Mouse (Mus musculus) embryonic facial prominence, embryonic 13.5 days (tissue): ENCODE data around the gene Epas1. TPM values are rescaled to one million over a fixed set of nuclear protein-coding genes. Genes with fewer than 3 reads are reported as not detected.
A peak's percentile ranks its signal among the peaks of the same experiment; 100 is the strongest.

Experiments
- ATAC-seq: fragments of 200-750 bp; cut with Nextera tagmentation; 2 replicates; pipeline ENCODE4 v1.8.0; 2017; ENCODE audit warnings: low read depth; ENCODE audit not compliant: insufficient number of reproducible peaks, insufficient read depth, low FRiP score, low TSS enrichment
- H3K27ac ChIP-seq: fragments of 300-500 bp; sonication (generic); 2 replicates; pipeline ENCODE4 v1.5.1; 2015; ENCODE audit warnings: moderate library complexity, mild to moderate bottlenecking, inconsistent platforms
- H3K27me3 ChIP-seq: fragments of 300-500 bp; sonication (generic); 2 replicates; pipeline ENCODE4 v1.6.1; 2015; ENCODE audit warnings: mild to moderate bottlenecking, inconsistent platforms
- H3K36me3 ChIP-seq: fragments of 300-500 bp; sonication (generic); 2 replicates; pipeline ENCODE4 v1.6.1; 2015; ENCODE audit warnings: mild to moderate bottlenecking, inconsistent platforms
- H3K4me1 ChIP-seq: fragments of 300-500 bp; sonication (generic); 2 replicates; pipeline ENCODE4 v1.6.1; 2015; ENCODE audit warnings: inconsistent platforms
- H3K4me2 ChIP-seq: fragments of 300-500 bp; sonication (generic); 2 replicates; pipeline ENCODE4 v1.6.1; 2015; ENCODE audit warnings: moderate library complexity, mild to moderate bottlenecking, inconsistent platforms
- H3K4me3 ChIP-seq: fragments of 300-500 bp; sonication (generic); 2 replicates; pipeline ENCODE4 v1.5.1; 2015; ENCODE audit warnings: mild to moderate bottlenecking, inconsistent platforms
- H3K9ac ChIP-seq: fragments of 300-500 bp; sonication (generic); 2 replicates; pipeline ENCODE4 v1.6.1; 2015; ENCODE audit warnings: mild to moderate bottlenecking, inconsistent platforms
- H3K9me3 ChIP-seq: fragments of 300-500 bp; sonication (generic); 2 replicates; pipeline ENCODE4 v1.6.1; 2016; ENCODE audit warnings: inconsistent platforms
- WGBS: fragments of 180-500 bp; shearing (Covaris S2); methylation state at CpG from one replicate; pipeline ENCODE4 v1.1.7; 2015; ENCODE audit warnings: mixed read lengths; 5-methylcytosine and 5-hydroxymethylcytosine counted together
- polyA plus RNA-seq: library from polyadenylated mRNA; unstranded; fragments of >200 nt; fragmentation: Nextera tagmentation; extraction: Ambion mirVana; gene quantifications from 2 replicates; pipeline ENCODE4 v1.2.1, GENCODE M21; 2015

Epas1 gene
- polyA plus RNA-seq, 1 experiment from 2014 or later = 3.0 TPM

DNA sequence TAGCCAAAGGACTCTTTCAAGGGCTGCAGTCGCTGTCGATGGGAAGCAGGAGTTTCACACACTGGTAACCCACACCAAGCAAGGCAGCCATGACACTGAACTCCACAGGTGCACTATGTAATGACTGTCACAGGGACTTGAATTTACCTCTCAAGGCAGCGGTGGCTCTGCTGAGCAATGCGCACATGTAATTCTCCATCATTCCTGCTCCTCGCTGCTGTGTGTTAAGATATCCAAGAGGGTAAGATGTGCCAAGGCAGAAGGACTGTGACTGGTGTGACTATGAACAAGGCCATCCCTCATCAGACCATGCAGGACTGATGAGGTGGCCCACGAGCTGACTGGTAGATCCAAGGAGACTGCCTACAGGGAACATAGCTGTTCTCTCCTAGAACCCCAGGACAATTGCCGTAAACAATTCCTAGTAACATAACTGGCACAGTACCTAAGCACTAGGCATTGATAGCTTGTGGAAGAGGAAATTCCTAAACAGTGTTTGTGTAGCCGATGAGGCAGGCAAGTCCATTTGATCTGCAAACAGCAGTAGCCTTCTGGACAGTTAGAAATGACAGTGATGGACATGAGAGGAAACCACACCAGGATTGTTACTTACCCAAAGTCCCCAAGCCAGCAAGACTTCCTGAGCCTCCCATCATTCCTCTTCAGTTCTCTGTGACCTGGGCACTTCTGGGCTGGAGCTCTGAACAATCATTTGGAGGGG is 68.7 kb downstream of the Epas1 start:
- no peak overlapping the region for H3K4me3 ChIP-seq
- H3K4me1 ChIP-seq = peaks cover 17% of the 10 kb centered on the region; the same call in 1 of the 2 replicates
- ATAC-seq = no peak
- H3K27me3 ChIP-seq = 0 out of 2 replicates have a peak, but pooled peaks cover 4% of the 10 kb centered on the region
- no peak overlapping the region for H3K4me2 ChIP-seq
- H3K9ac ChIP-seq = no peak overlapping the region
- no peaks in the 10 kb centered on the region for H3K36me3 ChIP-seq
- no peak overlapping the region for H3K27ac ChIP-seq
- H3K9me3 ChIP-seq = no peaks in the 10 kb centered on the region
- WGBS = 89% methylated on average over 8 of the region's 8 CpGs

DNA sequence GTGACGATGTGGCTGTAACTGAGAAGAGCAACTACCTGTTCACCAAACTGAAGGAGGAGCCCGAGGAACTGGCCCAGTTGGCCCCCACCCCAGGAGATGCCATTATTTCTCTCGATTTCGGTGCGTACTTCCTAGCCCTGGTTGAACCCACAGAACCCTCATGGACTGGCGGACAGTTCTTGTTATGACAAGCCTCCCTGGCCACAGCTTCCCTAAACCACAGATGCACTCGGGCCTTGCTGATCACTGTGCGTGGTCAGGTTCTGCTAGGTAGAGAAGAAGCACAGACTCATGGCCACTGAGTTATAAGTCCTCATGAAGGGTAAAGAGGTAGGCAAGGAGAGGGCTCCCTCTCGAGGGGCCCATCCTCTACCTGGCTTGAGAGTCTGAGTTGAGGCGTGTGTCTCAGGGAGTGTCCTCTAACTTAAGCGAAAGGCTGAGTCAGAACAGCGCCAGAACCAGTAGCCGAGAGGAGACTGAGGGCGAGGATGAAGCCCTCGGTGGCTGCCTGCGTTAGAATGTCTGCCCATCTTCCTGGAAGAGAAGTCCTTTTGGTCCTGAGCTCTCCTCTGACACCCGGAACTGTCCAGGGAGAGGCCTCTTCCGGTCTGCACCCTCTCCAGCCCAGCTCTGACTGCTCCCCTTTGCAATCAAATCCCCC is 71.1 kb downstream of the Epas1 start:
- H3K4me2 ChIP-seq = no peak overlapping the region
- no peaks in the 10 kb centered on the region for H3K9me3 ChIP-seq
- peaks cover 9% of the 10 kb centered on the region; the same call in 1 of the 2 replicates for H3K4me1 ChIP-seq
- H3K27me3 ChIP-seq = 0 out of 2 replicates have a peak, but pooled peaks cover 4% of the 10 kb centered on the region
- WGBS = 90% methylated on average over 18 of the region's 18 CpGs
- ATAC-seq = no peak
- no peak overlapping the region for H3K9ac ChIP-seq
- no peak overlapping the region for H3K27ac ChIP-seq
- no peaks in the 10 kb centered on the region for H3K36me3 ChIP-seq
- no peak overlapping the region for H3K4me3 ChIP-seq

DNA sequence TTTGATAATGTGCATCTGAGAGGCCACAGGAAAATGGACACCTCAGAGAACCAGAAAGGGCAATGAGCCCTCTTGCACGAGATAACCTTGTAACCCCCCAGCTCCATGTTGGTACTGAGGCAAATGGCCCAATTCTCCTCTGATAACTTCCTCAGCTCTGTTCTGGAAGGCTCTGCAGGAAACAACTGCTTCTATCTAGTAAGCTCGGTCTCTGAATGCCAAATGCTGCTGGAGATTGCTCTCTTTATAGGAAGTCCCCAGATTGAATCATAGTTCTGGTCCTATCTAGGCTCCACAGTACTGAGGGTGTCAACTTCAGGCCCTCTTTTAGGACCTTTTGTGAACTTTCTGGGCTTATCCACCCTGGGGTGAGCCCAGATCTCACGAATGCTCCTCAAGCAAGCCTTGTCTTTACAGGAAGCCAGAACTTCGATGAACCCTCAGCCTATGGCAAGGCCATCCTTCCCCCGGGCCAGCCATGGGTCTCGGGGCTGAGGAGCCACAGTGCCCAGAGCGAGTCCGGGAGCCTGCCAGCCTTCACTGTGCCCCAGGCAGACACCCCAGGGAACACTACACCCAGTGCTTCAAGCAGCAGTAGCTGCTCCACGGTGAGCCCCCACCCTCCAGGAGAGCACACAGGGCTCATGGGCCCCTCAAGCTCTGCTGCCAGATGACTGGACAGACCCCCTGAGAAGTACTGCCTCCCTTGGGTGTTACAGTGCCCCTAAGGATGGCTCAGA is 71.8 kb downstream of the Epas1 start:
- no peak for ATAC-seq
- H3K4me2 ChIP-seq = no peak overlapping the region
- H3K27ac ChIP-seq = no peak overlapping the region
- WGBS = 84% methylated on average over 9 of the region's 9 CpGs
- no peak overlapping the region for H3K9ac ChIP-seq
- 0 out of 2 replicates have a peak, but pooled peaks cover 5% of the 10 kb centered on the region for H3K4me1 ChIP-seq
- no peaks in the 10 kb centered on the region for H3K36me3 ChIP-seq
- H3K9me3 ChIP-seq = no peaks in the 10 kb centered on the region
- H3K4me3 ChIP-seq = no peak overlapping the region
- H3K27me3 ChIP-seq = 0 out of 2 replicates have a peak, but pooled peaks cover 4% of the 10 kb centered on the region

DNA sequence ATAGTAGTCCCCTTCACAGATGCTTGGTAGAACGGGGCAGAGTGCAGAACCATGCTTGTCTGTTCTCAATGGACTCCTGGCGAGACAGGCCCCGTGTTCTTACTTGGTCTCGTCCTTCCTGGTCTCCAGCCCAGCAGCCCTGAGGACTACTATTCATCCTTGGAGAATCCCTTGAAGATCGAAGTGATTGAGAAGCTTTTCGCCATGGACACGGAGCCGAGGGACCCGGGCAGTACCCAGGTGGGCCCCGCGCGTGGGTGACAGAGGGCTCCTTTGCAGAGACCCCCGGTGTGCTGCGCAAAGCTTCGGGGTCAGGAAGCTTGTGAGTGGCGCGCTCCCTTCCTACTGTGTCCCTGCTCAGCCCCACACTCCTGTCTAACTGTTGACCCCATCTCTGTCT is 72.9 kb downstream of the Epas1 start:
- H3K4me3 ChIP-seq = no peak overlapping the region
- no peak for ATAC-seq
- no peaks in the 10 kb centered on the region for H3K36me3 ChIP-seq
- no peak overlapping the region for H3K27ac ChIP-seq
- WGBS = 95% methylated on average over 17 of the region's 17 CpGs
- no peaks in the 10 kb centered on the region for H3K9me3 ChIP-seq
- H3K9ac ChIP-seq = no peak overlapping the region
- 0 out of 2 replicates have a peak, but pooled peaks cover 4% of the 10 kb centered on the region for H3K27me3 ChIP-seq
- H3K4me1 ChIP-seq = no peaks in the 10 kb centered on the region
- H3K4me2 ChIP-seq = no peak overlapping the region

DNA sequence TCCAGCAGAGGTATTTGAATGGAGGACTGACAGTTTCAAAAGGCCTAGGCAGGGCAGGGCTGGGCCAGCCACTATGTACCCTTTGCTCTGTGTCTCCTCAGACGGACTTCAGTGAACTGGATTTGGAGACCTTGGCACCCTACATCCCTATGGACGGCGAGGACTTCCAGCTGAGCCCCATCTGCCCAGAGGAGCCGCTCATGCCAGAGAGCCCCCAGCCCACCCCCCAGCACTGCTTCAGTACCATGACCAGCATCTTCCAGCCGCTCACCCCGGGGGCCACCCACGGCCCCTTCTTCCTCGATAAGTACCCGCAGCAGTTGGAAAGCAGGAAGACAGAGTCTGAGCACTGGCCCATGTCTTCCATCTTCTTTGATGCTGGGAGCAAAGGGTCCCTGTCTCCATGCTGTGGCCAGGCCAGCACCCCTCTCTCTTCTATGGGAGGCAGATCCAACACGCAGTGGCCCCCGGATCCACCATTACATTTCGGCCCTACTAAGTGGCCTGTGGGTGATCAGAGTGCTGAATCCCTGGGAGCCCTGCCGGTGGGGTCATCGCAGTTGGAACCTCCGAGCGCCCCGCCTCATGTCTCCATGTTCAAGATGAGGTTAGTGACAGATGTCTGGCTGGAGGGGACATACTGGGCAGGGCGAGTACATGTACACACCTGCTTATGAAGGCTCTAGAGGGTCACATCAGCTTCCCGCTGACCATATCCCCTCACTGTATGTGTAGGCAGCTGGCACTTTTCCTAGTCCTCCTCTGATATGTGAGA is 74.1 kb downstream of the Epas1 start:
- Histone ChIP-seq H3K9ac (no peak overlapping the region), H3K4me3 (no peak overlapping the region)
- 93% methylated on average over 19 of the region's 19 CpGs for WGBS

DNA sequence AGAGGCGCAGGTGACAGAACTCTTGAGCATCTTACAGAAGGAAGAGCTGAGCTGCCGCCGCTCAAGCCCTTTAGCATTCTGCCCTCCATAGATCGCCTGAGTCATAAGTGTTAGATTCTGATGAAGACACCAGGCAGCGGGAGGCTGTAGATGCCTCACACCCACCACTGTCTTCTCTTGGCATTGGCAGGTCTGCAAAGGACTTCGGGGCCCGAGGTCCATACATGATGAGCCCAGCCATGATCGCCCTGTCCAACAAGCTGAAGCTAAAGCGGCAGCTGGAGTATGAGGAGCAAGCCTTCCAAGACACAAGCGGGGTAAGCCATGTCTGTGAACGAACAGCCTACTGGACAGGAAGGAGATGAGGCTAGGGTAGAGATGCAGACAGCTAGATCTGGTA is 75.0 kb downstream of the Epas1 start:
- Histone ChIP-seq H3K36me3 (no peaks in the 10 kb centered on the region), H3K4me1 (no peaks in the 10 kb centered on the region), H3K9ac (no peak overlapping the region), H3K4me2 (no peak overlapping the region), H3K27me3 (0 out of 2 replicates have a peak, but pooled peaks cover 4% of the 10 kb centered on the region), H3K4me3 (no peak overlapping the region), H3K9me3 (no peaks in the 10 kb centered on the region), H3K27ac (no peak overlapping the region)
- no peak for ATAC-seq
- WGBS = 93% methylated on average over 11 of the region's 11 CpGs

More for the DNA sequence above, 74.1 kb downstream of the Epas1 start:
- no peaks in the 10 kb centered on the region for H3K36me3 ChIP-seq
- H3K4me1 ChIP-seq = no peaks in the 10 kb centered on the region
- no peaks in the 10 kb centered on the region for H3K9me3 ChIP-seq
- 0 out of 2 replicates have a peak, but pooled peaks cover 4% of the 10 kb centered on the region for H3K27me3 ChIP-seq
- ATAC-seq = no peak
- H3K27ac ChIP-seq = no peak overlapping the region
- no peak overlapping the region for H3K4me2 ChIP-seq

DNA sequence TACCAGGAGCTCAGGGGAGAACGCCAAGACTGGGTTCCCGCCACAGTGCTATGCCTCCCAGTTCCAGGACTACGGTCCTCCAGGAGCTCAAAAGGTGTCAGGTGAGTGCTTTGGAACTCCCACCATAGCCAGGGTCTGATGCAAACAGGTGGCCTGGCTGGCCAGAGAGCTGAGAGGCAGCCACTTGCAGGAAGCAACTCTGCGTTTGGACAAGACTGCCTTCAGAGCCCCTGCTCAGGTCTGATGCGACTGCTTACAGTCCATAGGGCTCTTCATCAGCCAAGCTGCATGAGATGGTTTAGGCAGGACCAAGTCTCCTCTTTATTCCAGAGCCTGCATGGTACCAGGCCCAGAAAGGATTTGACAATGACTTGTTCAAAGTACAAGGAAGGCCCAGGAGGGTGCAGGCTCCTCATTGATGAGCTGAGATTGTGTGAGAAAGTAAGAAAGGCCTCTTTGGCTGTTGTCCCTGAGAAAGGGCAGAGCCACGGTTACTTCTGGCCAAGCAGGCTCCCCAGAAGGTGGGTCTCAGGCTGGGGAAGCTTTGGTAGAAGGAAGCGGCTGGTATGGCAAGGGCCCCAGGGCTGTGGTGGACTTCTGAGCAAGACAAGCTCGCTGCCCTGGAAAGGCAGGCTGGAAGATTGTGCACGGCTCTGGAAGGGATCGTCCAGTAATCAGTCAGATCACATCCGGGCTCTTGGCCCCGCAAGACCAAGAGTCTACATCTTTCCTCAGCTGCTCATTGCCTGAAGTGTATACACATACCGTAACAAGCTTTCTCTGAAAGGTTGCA is 76.1 kb downstream of the Epas1 start:
- Histone ChIP-seq H3K36me3 (no peaks in the 10 kb centered on the region), H3K4me3 (no peak overlapping the region), H3K4me1 (no peaks in the 10 kb centered on the region), H3K27me3 (0 out of 2 replicates have a peak, but pooled peaks cover 4% of the 10 kb centered on the region), H3K9ac (no peak overlapping the region), H3K4me2 (no peak overlapping the region), H3K27ac (no peak overlapping the region), H3K9me3 (no peaks in the 10 kb centered on the region)
- ATAC-seq = no peak
- 85% methylated on average over 13 of the region's 13 CpGs for WGBS

DNA sequence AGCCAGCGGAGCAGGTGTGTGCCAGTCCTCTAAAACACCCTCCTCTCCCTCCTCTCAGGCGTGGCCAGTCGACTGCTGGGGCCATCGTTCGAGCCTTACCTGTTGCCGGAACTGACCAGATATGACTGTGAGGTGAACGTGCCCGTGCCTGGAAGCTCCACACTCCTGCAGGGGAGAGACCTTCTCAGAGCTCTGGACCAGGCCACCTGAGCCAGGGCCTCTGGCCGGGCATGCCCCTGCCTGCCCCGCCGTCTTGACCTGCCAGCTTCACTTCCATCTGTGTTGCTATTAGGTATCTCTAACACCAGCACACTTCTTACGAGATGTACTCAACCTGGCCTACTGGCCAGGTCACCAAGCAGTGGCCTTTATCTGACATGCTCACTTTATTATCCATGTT is 77.4 kb downstream of the Epas1 start:
- Histone ChIP-seq H3K27me3 (no peaks in the 10 kb centered on the region), H3K36me3 (no peaks in the 10 kb centered on the region), H3K9ac (no peak overlapping the region), H3K4me1 (no peaks in the 10 kb centered on the region), H3K9me3 (no peaks in the 10 kb centered on the region), H3K4me3 (no peak overlapping the region), H3K4me2 (no peak overlapping the region), H3K27ac (no peak overlapping the region)
- ATAC-seq = peak; percentile 21; the same call in 1 of the 2 replicates
- 81% methylated on average over 12 of the region's 12 CpGs for WGBS

DNA sequence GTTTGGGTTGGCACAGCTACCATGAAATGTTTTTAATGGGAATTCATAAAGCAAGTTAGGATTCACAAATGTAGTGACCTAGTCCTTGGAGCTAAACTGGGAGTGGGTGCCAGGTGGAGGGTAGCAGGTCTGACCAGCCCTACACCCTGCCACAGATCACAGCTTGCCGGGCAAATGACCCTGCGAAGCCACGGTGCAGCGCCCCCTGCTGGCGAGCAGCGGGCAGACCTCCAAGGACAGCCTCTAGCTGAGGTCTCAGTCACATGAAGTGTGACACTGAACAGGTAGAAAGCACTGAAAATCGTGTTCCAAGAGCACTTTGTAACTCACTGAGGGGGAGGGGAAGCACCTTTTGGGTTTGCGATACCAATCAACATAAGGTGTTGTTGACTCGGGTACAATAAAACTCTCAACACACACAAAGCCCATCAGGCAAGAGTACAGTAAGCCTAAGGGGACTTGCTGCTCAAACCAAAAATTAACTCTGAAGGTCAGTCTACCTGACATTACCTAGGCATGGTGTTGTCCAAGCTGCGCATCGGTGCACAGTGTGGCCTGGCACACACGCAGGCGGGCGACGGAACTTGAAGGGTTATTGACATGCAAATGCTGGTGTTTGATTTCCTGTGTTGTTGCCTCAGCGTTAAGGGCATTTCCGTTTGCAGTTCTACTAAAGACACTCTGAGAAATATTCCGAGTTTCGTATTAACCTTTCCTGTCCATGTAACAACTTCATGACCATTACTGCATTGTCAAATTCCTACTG is 79.2 kb downstream of the Epas1 start:
- ATAC-seq = no peak
- WGBS = 68% methylated on average over 19 of the region's 19 CpGs
- H3K9me3 ChIP-seq = no peaks in the 10 kb centered on the region
- H3K36me3 ChIP-seq = no peaks in the 10 kb centered on the region
- no peak overlapping the region for H3K4me2 ChIP-seq
- H3K4me1 ChIP-seq = no peaks in the 10 kb centered on the region
- H3K27me3 ChIP-seq = no peaks in the 10 kb centered on the region
- no peak overlapping the region for H3K9ac ChIP-seq
- no peak overlapping the region for H3K4me3 ChIP-seq
- no peak overlapping the region for H3K27ac ChIP-seq

DNA sequence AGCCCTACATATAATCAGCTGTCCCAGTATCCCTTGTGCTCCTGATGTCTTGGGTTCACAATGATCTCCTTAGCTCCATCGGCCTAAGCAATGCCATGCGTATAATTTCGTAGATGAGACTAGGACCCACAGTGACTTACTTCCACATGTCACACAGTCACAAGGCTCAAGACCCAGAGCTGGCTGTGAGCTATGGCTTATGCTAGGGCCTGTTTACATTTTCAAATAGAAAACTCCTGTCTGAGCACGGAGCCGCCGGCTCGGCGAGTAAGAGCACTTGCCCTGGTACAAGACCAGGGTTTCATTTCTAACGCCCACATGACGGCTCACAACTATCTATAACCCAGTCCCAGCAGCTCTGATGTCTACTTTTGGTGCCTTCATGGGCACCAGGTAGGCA is 80.4 kb downstream of the Epas1 start:
- no peak overlapping the region for H3K27ac ChIP-seq
- ATAC-seq = no peak

More for the DNA sequence above, 80.4 kb downstream of the Epas1 start:
- 94% methylated on average over 10 of the region's 10 CpGs for WGBS
- Histone ChIP-seq H3K9ac (no peak overlapping the region), H3K27me3 (no peaks in the 10 kb centered on the region), H3K4me3 (no peak overlapping the region), H3K4me1 (no peaks in the 10 kb centered on the region), H3K36me3 (no peaks in the 10 kb centered on the region), H3K4me2 (no peak overlapping the region), H3K9me3 (no peaks in the 10 kb centered on the region)
